Mouse (Mus musculus): Measurements from ENCODE around the gene Tmem176b. TPM values are rescaled to one million over a fixed set of nuclear protein-coding genes. Genes with fewer than 3 reads are reported as not detected.
"Not testable (repeated sequence)": the region's sequence is repeated elsewhere in the genome, so short reads cannot be mapped to it uniquely, and the experiment has no call there.

The Tmem176b gene
- total and polyA plus RNA-seq, 2 experiments from 2014 or later = 70.7 to 107 TPM

GRCm38 (mm10) chr6:48867158-48867557, 25.9 kb upstream of the Tmem176b start:
- Histone ChIP-seq H3K27me3 (ENCODE audit: insufficient read depth, low read length) (no peaks in the 10 kb centered on the region), H3K9me3 (ENCODE audit: low read length) (no peaks in the 10 kb centered on the region), H3K9ac (replicated peaks; ENCODE audit: low read length, poor library complexity, severe bottlenecking) (no peak overlapping the region), H3K36me3 (ENCODE audit: insufficient read depth, low read length) (no peaks in the 10 kb centered on the region), H3K4me2 (ENCODE audit: low read depth, low read length, poor library complexity, severe bottlenecking) (no peak overlapping the region), H3K27ac (ENCODE audit: low read depth, low read length) (no peak overlapping the region), H3K4me1 (ENCODE audit: insufficient read depth, low read length) (no peaks in the 10 kb centered on the region), H3K4me3 (ENCODE audit: low read depth, low read length) (no peak overlapping the region)
- DNase-seq (ENCODE audit: low spot score) = no peak
- TF ChIP-seq CTCF (IDR thresholded peaks at IDR 0.05) = no peak
- 0 out of 2 replicates have a peak, but pooled peaks have one; percentile 34 for ATAC-seq (ENCODE audit: low FRiP score)
- WGBS = 31% methylated on average over 4 of the region's 4 CpGs

- not testable (repeated sequence) for H3K4me2 ChIP-seq (ENCODE audit: low read depth, low read length, poor library complexity, severe bottlenecking); H3K9me3 ChIP-seq (ENCODE audit: low read length); H3K36me3 ChIP-seq (ENCODE audit: insufficient read depth, low read length); H3K4me3 ChIP-seq (ENCODE audit: low read depth, low read length); ATAC-seq (ENCODE audit: low FRiP score); H3K27ac ChIP-seq (ENCODE audit: low read depth, low read length); H3K4me1 ChIP-seq (ENCODE audit: insufficient read depth, low read length); H3K9ac ChIP-seq (replicated peaks; ENCODE audit: low read length, poor library complexity, severe bottlenecking); H3K27me3 ChIP-seq (ENCODE audit: insufficient read depth, low read length)
- 12% methylated on average over 1 of the region's 1 CpGs for WGBS
- DNase-seq (ENCODE audit: low spot score) = peak; percentile 50
Observed at GRCm38 (mm10) chr6:48866355-48866950, 25.2 kb upstream of the Tmem176b start.

- Histone ChIP-seq H3K9ac (replicated peaks; ENCODE audit: low read length, poor library complexity, severe bottlenecking) (no peak overlapping the region), H3K9me3 (ENCODE audit: low read length) (no peaks in the 10 kb centered on the region), H3K27me3 (ENCODE audit: insufficient read depth, low read length) (no peaks in the 10 kb centered on the region), H3K27ac (ENCODE audit: low read depth, low read length) (no peak overlapping the region), H3K4me3 (ENCODE audit: low read depth, low read length) (no peak overlapping the region), H3K4me2 (ENCODE audit: low read depth, low read length, poor library complexity, severe bottlenecking) (no peak overlapping the region), H3K36me3 (ENCODE audit: insufficient read depth, low read length) (no peaks in the 10 kb centered on the region), H3K4me1 (ENCODE audit: insufficient read depth, low read length) (no peaks in the 10 kb centered on the region)
- no peak for TF ChIP-seq CTCF (IDR thresholded peaks at IDR 0.05)
- ATAC-seq (ENCODE audit: low FRiP score) (no peak), DNase-seq (ENCODE audit: low spot score) (no peak)
- WGBS = 96% methylated on average over 1 of the region's 1 CpGs
Observed at GRCm38 (mm10) chr6:48865152-48865745, 24.0 kb upstream of the Tmem176b start.

GRCm38 (mm10) chr6:48864723-48865122, 23.4 kb upstream of the Tmem176b start:
- H3K27me3 ChIP-seq (ENCODE audit: insufficient read depth, low read length) = no peaks in the 10 kb centered on the region
- H3K36me3 ChIP-seq (ENCODE audit: insufficient read depth, low read length) = no peaks in the 10 kb centered on the region
- no peak overlapping the region for H3K9ac ChIP-seq (replicated peaks; ENCODE audit: low read length, poor library complexity, severe bottlenecking)
- no peak overlapping the region for H3K27ac ChIP-seq (ENCODE audit: low read depth, low read length)
- H3K9me3 ChIP-seq (ENCODE audit: low read length) = no peaks in the 10 kb centered on the region
- ATAC-seq (ENCODE audit: low FRiP score) = no peak
- H3K4me2 ChIP-seq (ENCODE audit: low read depth, low read length, poor library complexity, severe bottlenecking) = no peak overlapping the region
- WGBS = 59% methylated on average over 3 of the region's 3 CpGs
- no peaks in the 10 kb centered on the region for H3K4me1 ChIP-seq (ENCODE audit: insufficient read depth, low read length)
- DNase-seq (ENCODE audit: low spot score) = no peak
- no peak for TF ChIP-seq CTCF (IDR thresholded peaks at IDR 0.05)
- H3K4me3 ChIP-seq (ENCODE audit: low read depth, low read length) = no peak overlapping the region

- Histone ChIP-seq H3K4me3 (ENCODE audit: low read depth, low read length) (no peak overlapping the region), H3K27me3 (ENCODE audit: insufficient read depth, low read length) (no peaks in the 10 kb centered on the region), H3K4me2 (ENCODE audit: low read depth, low read length, poor library complexity, severe bottlenecking) (no peak overlapping the region), H3K9me3 (ENCODE audit: low read length) (no peaks in the 10 kb centered on the region), H3K9ac (replicated peaks; ENCODE audit: low read length, poor library complexity, severe bottlenecking) (no peak overlapping the region), H3K27ac (ENCODE audit: low read depth, low read length) (no peak overlapping the region), H3K36me3 (ENCODE audit: insufficient read depth, low read length) (no peaks in the 10 kb centered on the region), H3K4me1 (ENCODE audit: insufficient read depth, low read length) (no peaks in the 10 kb centered on the region)
- no peak for ATAC-seq (ENCODE audit: low FRiP score)
- DNase-seq (ENCODE audit: low spot score) = no peak
- no peak for TF ChIP-seq CTCF (IDR thresholded peaks at IDR 0.05)
- WGBS = 68% methylated on average over 3 of the region's 3 CpGs
Observed at GRCm38 (mm10) chr6:48864181-48864580, 22.9 kb upstream of the Tmem176b start.

- 89% methylated on average over 7 of the region's 7 CpGs for WGBS
- TF ChIP-seq CTCF (IDR thresholded peaks at IDR 0.05) = no peak
- no peak overlapping the region for H3K4me2 ChIP-seq (ENCODE audit: low read depth, low read length, poor library complexity, severe bottlenecking)
- ATAC-seq (ENCODE audit: low FRiP score) = no peak
- H3K36me3 ChIP-seq (ENCODE audit: insufficient read depth, low read length) = no peaks in the 10 kb centered on the region
- no peak overlapping the region for H3K9ac ChIP-seq (replicated peaks; ENCODE audit: low read length, poor library complexity, severe bottlenecking)
- no peaks in the 10 kb centered on the region for H3K4me1 ChIP-seq (ENCODE audit: insufficient read depth, low read length)
- no peaks in the 10 kb centered on the region for H3K27me3 ChIP-seq (ENCODE audit: insufficient read depth, low read length)
- no peak overlapping the region for H3K27ac ChIP-seq (ENCODE audit: low read depth, low read length)
- DNase-seq (ENCODE audit: low spot score) = no peak
- H3K4me3 ChIP-seq (ENCODE audit: low read depth, low read length) = no peak overlapping the region
- H3K9me3 ChIP-seq (ENCODE audit: low read length) = no peaks in the 10 kb centered on the region
Observed at GRCm38 (mm10) chr6:48863488-48863887, 22.2 kb upstream of the Tmem176b start.

Measured in midbrain, postnatal 0 days (tissue).